Mouse (Mus musculus) CH12.LX (cell line): Measurements from ENCODE around the gene 4930447C04Rik. TPM values are rescaled to one million over a fixed set of nuclear protein-coding genes. Genes with fewer than 3 reads are reported as not detected.

Experiments
- DNase-seq: peaks from one replicate; pipeline ENCODE4 v3.0.0-alpha.2; 2013; ENCODE audit errors: extremely low read depth
- H3K27ac ChIP-seq: 2 replicates; pipeline ENCODE4 v1.5.1; 2012; ENCODE audit warnings: low read depth, mild to moderate bottlenecking, control low read depth, moderate library complexity; ENCODE audit not compliant: insufficient read depth
- H3K27me3 ChIP-seq: replicated peaks from 2 replicates; pipeline ENCODE3; 2012; ENCODE audit warnings: inconsistent platforms
- H3K36me3 ChIP-seq, 2 experiments: replicated peaks in 1 of 2; 2 replicates each; pipeline versions ENCODE3 to v1.6.1; 2012; ENCODE audit warnings: inconsistent platforms in 1 of 2, low read length in 1 of 2, mild to moderate bottlenecking in 1 of 2, mixed read lengths in 1 of 2, moderate library complexity in 1 of 2; ENCODE audit not compliant: control insufficient read depth in 1 of 2, insufficient read depth in 1 of 2
- H3K4me1 ChIP-seq, 2 experiments: 2 replicates each; pipeline ENCODE4 v1.6.1; 2012; ENCODE audit warnings: inconsistent platforms in 1 of 2, moderate library complexity in 1 of 2; ENCODE audit not compliant: insufficient read depth in 2 of 2, control insufficient read depth in 1 of 2
- H3K4me2 ChIP-seq: 2 replicates; pipeline ENCODE4 v1.6.1; 2012; ENCODE audit warnings: low read depth, mild to moderate bottlenecking, control low read depth; ENCODE audit not compliant: poor library complexity, insufficient read depth, severe bottlenecking
- H3K4me3 ChIP-seq, 3 experiments: fragments of 150-350 bp in 1 of 3; sonication (generic) in 1 of 3; replicated peaks in 1 of 3; 2 replicates each; pipeline versions ENCODE3 to v1.5.1; 2011 to 2012; ENCODE audit warnings: low read depth in 2 of 3, low read length in 2 of 3, mild to moderate bottlenecking in 2 of 3, moderate library complexity in 2 of 3, control low read depth in 1 of 3, improper control_type of control experiment in 1 of 3, inconsistent platforms in 1 of 3, mixed read lengths in 1 of 3; ENCODE audit not compliant: poor library complexity in 1 of 3
- H3K79me2 ChIP-seq: replicated peaks from 2 replicates; pipeline ENCODE4 v1.6.1; 2012; ENCODE audit warnings: mild to moderate bottlenecking, moderate library complexity; ENCODE audit not compliant: control insufficient read depth, poor library complexity, insufficient read depth, severe bottlenecking; ENCODE audit errors: extremely low read depth
- H3K9ac ChIP-seq: 2 replicates; pipeline ENCODE4 v1.6.1; 2012; ENCODE audit warnings: low read depth, mild to moderate bottlenecking, control low read depth, moderate library complexity; ENCODE audit not compliant: insufficient read depth
- H3K9me3 ChIP-seq: replicated peaks from 2 replicates; pipeline ENCODE3; 2012; ENCODE audit warnings: low read length, inconsistent platforms, mixed read lengths
- BHLHE40 ChIP-seq: IDR thresholded peaks from 2 replicates; pipeline ENCODE4 v1.6.1; 2011; ENCODE audit warnings: mild to moderate bottlenecking, low read depth, low read length, improper control_type of control experiment
- CTCF ChIP-seq, 2 experiments: IDR thresholded peaks in 1 of 2; conservative IDR thresholded peaks in 1 of 2; 2 replicates each; pipeline ENCODE4 v1.5.1; 2011 to 2012; ENCODE audit warnings: low read depth in 2 of 2, low read length in 2 of 2, improper control_type of control experiment in 1 of 2, inconsistent platforms in 1 of 2, mild to moderate bottlenecking in 1 of 2, moderate library complexity in 1 of 2
- E2F4 ChIP-seq: IDR thresholded peaks from 2 replicates; pipeline ENCODE4 v1.6.1; 2011; ENCODE audit warnings: low read depth, low read length, improper control_type of control experiment; ENCODE audit not compliant: insufficient replicate concordance
- ELF1 ChIP-seq: IDR thresholded peaks from 2 replicates; pipeline ENCODE4 v1.6.1; 2014; ENCODE audit warnings: low read depth, mild to moderate bottlenecking, inconsistent platforms, low read length, improper control_type of control experiment
- IRF4 ChIP-seq: IDR thresholded peaks from 2 replicates; pipeline ENCODE4 v1.6.1; 2014; ENCODE audit warnings: low read depth, mild to moderate bottlenecking, inconsistent platforms, low read length, improper control_type of control experiment
- JUND ChIP-seq: conservative IDR thresholded peaks from 2 replicates; pipeline ENCODE4 v1.6.1; 2011; ENCODE audit warnings: low read depth, low read length, improper control_type of control experiment
- MAFK ChIP-seq: IDR thresholded peaks from 2 replicates; pipeline ENCODE4 v1.6.1; 2011; ENCODE audit warnings: low read length, improper control_type of control experiment; ENCODE audit not compliant: insufficient replicate concordance
- MEF2A ChIP-seq: IDR thresholded peaks from 2 replicates; pipeline ENCODE4 v1.6.1; 2014; ENCODE audit warnings: low read depth, mild to moderate bottlenecking, inconsistent platforms, low read length, improper control_type of control experiment, borderline replicate concordance
- NELFE ChIP-seq: IDR thresholded peaks from 2 replicates; pipeline ENCODE4 v1.6.1; 2011; ENCODE audit warnings: low read depth, low read length, improper control_type of control experiment
- PAX5 ChIP-seq: IDR thresholded peaks from 2 replicates; pipeline ENCODE4 v1.6.1; 2012; ENCODE audit warnings: low read length, inconsistent platforms, mixed read lengths
- RAD21 ChIP-seq: IDR thresholded peaks from 2 replicates; pipeline ENCODE4 v1.6.1; 2011; ENCODE audit warnings: low read depth, mild to moderate bottlenecking, low read length, improper control_type of control experiment, moderate library complexity
- TCF12 ChIP-seq: IDR thresholded peaks from 2 replicates; pipeline ENCODE4 v1.6.1; 2014; ENCODE audit warnings: low read depth, mild to moderate bottlenecking, inconsistent platforms, low read length, improper control_type of control experiment
- ZMIZ1 ChIP-seq: IDR thresholded peaks from 2 replicates; pipeline ENCODE4 v1.6.1; 2012; ENCODE audit warnings: low read depth, mild to moderate bottlenecking, inconsistent platforms, low read length, improper control_type of control experiment
- dilution Hi-C: fragments of 300-500 bp; cut with MboI; formaldehyde crosslinking; loops from 2 replicates; pipeline ENCODE4 v1.14.3; 2020; ENCODE audit warnings: low sequenced_read_pairs; ENCODE audit not compliant: extremely low pct_unique_long_range_greater_than_20kb, extremely low pct_ligation_motif_present
- in situ Hi-C: fragments of 300-500 bp; cut with MboI; formaldehyde crosslinking; loops from 3 replicates; pipeline ENCODE4 v1.14.3; 2019; ENCODE audit warnings: low sequenced_read_pairs, low pct_ligation_motif_present, low pct_unique_long_range_greater_than_20kb, mixed read lengths
- polyA plus RNA-seq: library from polyadenylated mRNA; unstranded; fragments of >175 nt; gene quantifications from 2 replicates; pipeline ENCODE4 v1.2.1, GENCODE M21; 2012; ENCODE audit warnings: low read depth; ENCODE audit not compliant: insufficient read length
- total RNA-seq, 2 experiments: library from RNA; depleted of rRNA; stranded (reverse); fragments of 300-350 nt in 1 of 2; fragments of >200 nt in 1 of 2; gene quantifications; 2 replicates each; pipeline ENCODE4 v1.2.3; 2012 to 2014

The 4930447C04Rik gene
- total and polyA plus RNA-seq, 3 experiments, result 0.52 to 0.89 (median 0.74) TPM

GRCm38 (mm10) chr12:72831711-72832432, 108.7 kb downstream of the 4930447C04Rik start:
- dilution Hi-C loops, result no loop called here
- Histone ChIP-seq H3K36me3 (no peaks in the 10 kb centered on the region), H3K79me2 (no peaks in the 10 kb centered on the region), H3K9me3 (no peaks in the 10 kb centered on the region), H3K4me3 (no peak overlapping the region), H3K9ac (no peak overlapping the region), H3K27ac (no peak overlapping the region), H3K4me2 (no peak overlapping the region), H3K4me1 (peaks cover 10 to 46% of the 10 kb centered on the region in 2 experiments), H3K27me3 (no peaks in the 10 kb centered on the region)
- no peak for DNase-seq
- in situ Hi-C loops, result loop anchor here (25.0 kb wide), 1 partner anchor 680 kb away; no protein-coding TSS in a partner anchor
- TF ChIP-seq ELF1, result no peak
- no peak for TF ChIP-seq TCF12
- TF ChIP-seq E2F4, result no peak
- no peak for TF ChIP-seq IRF4
- no peak for TF ChIP-seq CTCF (conservative IDR thresholded peaks at IDR 0.05 in 1 of 2, IDR thresholded peaks at IDR 0.05 in 1 of 2; ENCODE audit: low read depth in 2 of 2, low read length in 2 of 2)
- TF ChIP-seq MEF2A, result no peak
- no peak for TF ChIP-seq MAFK
- no peak for TF ChIP-seq PAX5
- no peak for TF ChIP-seq ZMIZ1
- TF ChIP-seq JUND, result no peak
- no peak for TF ChIP-seq NELFE
- TF ChIP-seq RAD21, result no peak
- TF ChIP-seq BHLHE40, result no peak

Other genes starting within 250 kb of the 4930447C04Rik start
- 78.8 and 80.0 TPM in 2 replicates for gene Ppm1a, start 183.3 kb downstream of the 4930447C04Rik start, total RNA-seq (2012; rRNA removed)
- 112 and 130 TPM in 2 replicates for gene Ppm1a, start 183.3 kb downstream of the 4930447C04Rik start, total RNA-seq (2014; rRNA removed)
- 98.4 and 125 TPM in 2 replicates for gene Ppm1a, start 183.3 kb downstream of the 4930447C04Rik start, polyA plus RNA-seq
- 0.04 and 0.13 TPM in 2 replicates for gene Six6, start 882 bp downstream of the 4930447C04Rik start, total RNA-seq (2012; rRNA removed)
- gene Six6, start 882 bp downstream of the 4930447C04Rik start, total RNA-seq (2014; rRNA removed), result not detected in 2 replicates
- gene Six6, start 882 bp downstream of the 4930447C04Rik start, polyA plus RNA-seq, result 0.61 and 0.87 TPM in 2 replicates
- gene Six1, start 113.1 kb upstream of the 4930447C04Rik start, total RNA-seq (2012; rRNA removed), result 8.1 and 9.5 TPM in 2 replicates
- gene Six1, start 113.1 kb upstream of the 4930447C04Rik start, total RNA-seq (2014; rRNA removed), result 7.6 and 7.9 TPM in 2 replicates
- gene Six1, start 113.1 kb upstream of the 4930447C04Rik start, polyA plus RNA-seq, result 16.1 and 16.5 TPM in 2 replicates
- 2.0 and 2.4 TPM in 2 replicates for gene Six4, start 172.7 kb upstream of the 4930447C04Rik start, total RNA-seq (2012; rRNA removed)
- gene Six4, start 172.7 kb upstream of the 4930447C04Rik start, total RNA-seq (2014; rRNA removed), result 2.2 and 2.4 TPM in 2 replicates
- gene Six4, start 172.7 kb upstream of the 4930447C04Rik start, polyA plus RNA-seq, result 1.9 and 2.5 TPM in 2 replicates
- gene Mnat1, start 182.9 kb upstream of the 4930447C04Rik start, total RNA-seq (2012; rRNA removed), result 38.1 and 39.4 TPM in 2 replicates
- 64.2 and 73.8 TPM in 2 replicates for gene Mnat1, start 182.9 kb upstream of the 4930447C04Rik start, total RNA-seq (2014; rRNA removed)
- gene Mnat1, start 182.9 kb upstream of the 4930447C04Rik start, polyA plus RNA-seq, result 69.0 TPM in 2 replicates